Mouse (Mus musculus) adrenal gland, adult (tissue): ENCODE data around the gene Tbxas1.

Experiments used
- DNase-seq, 2 experiments: peaks; one replicate each; pipeline ENCODE4 v3.0.0; 2022 to 2023; ENCODE audit warnings: low spot score in 1 of 2; ENCODE audit not compliant: inconsistent age in 2 of 2

Gene Tbxas1

GRCm38 (mm10) chr6:39104631-39105030 lies 229.4 kb downstream of the Tbxas1 start:
- no peak for DNase-seq

GRCm38 (mm10) chr6:39106812-39107211 lies 231.6 kb downstream of the Tbxas1 start:
- DNase-seq, result peak in 1 of 2 experiments; percentile 44

GRCm38 (mm10) chr6:39112701-39113100 lies 237.5 kb downstream of the Tbxas1 start:
- no peak for DNase-seq

GRCm38 (mm10) chr6:39113141-39113540 lies 237.9 kb downstream of the Tbxas1 start:
- DNase-seq, result no peak

GRCm38 (mm10) chr6:39115438-39115837 lies 240.2 kb downstream of the Tbxas1 start:
- DNase-seq, result no peak

GRCm38 (mm10) chr6:39117584-39118455 lies 242.6 kb downstream of the Tbxas1 start, which contains the start of gene Parp12:
Gene Parp12, minus strand, starts transcription at chr6:39118349.
- peak; percentile 88 to 95 for DNase-seq

GRCm38 (mm10) chr6:39118456-39118881 lies 243.3 kb downstream of the Tbxas1 start:
- DNase-seq, result no peak

- no peak for DNase-seq
Observed at GRCm38 (mm10) chr6:39120685-39121084, 245.5 kb downstream of the Tbxas1 start.

- DNase-seq, result no peak
Observed at GRCm38 (mm10) chr6:39124719-39125118, 249.5 kb downstream of the Tbxas1 start.

- no peak for DNase-seq
Observed at GRCm38 (mm10) chr6:39131480-39131879, 256.3 kb downstream of the Tbxas1 start.

- DNase-seq, result no peak
Observed at GRCm38 (mm10) chr6:39132556-39132955, 257.4 kb downstream of the Tbxas1 start.
